Mouse (Mus musculus) B cell, adult 2 months (primary cell): ENCODE data around the gene Gm49336.
A peak's percentile ranks its signal among the peaks of the same experiment; 100 is the strongest.

Experiments
- DNase-seq, 2 experiments: peaks; one replicate each; pipeline ENCODE4 v3.0.0; 2022

Gene Gm49336

GRCm38 (mm10) chr14:60251281-60252003, at the start of gene Gm49336, which contains the start of gene Nupl1:
TSS of gene Gm49336 (minus strand) at chr14:60251507.
TSS of gene Nupl1 (minus strand) at chr14:60251431.
- DNase-seq, result peak; percentile 97 to 98

DNA sequence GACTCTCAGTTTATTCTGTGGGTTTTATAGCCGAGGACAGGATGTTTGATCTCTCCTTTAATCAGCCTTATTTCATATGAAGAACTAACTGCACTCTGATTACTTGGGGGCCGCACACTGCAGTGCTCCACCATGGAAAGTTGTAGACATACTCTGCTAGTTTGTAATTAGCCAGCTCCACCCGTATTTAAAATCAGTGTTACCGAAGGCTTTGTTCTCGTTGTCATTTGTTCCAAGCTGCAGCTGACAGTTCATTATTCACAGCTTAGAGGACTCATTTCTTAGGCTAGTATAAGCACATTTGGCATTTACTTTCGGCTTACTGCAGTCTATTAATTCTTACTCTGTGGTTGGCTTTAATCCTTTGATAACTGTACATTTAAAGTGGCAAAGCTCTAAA, 49.7 kb upstream of the Gm49336 start:
- DNase-seq, result no peak

DNA sequence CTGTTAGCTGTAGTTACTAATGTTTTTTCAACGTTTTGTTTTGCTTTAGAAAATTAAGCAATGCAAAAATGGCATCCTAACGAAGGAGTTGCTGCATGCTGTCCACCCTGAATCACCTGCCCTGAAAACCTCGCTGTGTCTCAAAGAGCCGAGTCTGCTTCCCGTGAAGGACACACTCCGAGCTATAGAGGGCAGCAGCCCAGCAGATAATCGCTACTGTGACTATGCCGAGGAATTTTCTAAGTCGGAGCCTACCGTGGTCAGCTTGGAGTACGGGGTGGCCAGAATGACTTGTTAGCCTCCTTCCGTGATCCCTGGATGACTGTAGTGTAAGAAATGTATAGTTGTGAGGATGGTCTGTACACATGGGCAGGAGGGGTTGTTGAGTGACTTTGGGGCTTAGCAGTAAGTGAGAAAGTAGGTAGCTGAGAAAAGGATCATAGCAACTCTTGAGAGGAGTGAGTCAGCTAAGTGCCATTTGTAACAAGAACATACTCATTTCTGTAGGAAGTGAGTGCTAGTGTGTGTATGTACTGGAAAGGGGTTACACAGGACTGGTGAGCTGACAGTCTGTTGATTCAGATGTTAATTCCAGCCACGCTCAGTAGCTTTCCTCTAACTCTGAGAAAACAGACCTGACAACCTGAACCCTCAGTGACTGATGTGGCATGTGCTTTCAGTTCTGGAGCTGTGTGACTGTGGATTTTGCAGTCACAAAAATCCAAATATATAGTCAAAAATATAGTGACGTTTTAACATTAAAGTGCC, 49.1 kb upstream of the Gm49336 start:
- DNase-seq, result no peak

GRCm38 (mm10) chr14:60295531-60295930, 44.2 kb upstream of the Gm49336 start:
- DNase-seq, result no peak

- peak in 1 of 2 experiments; percentile 15 for DNase-seq
These were observed 39.1 kb upstream of the Gm49336 start for GRCm38 (mm10) chr14:60290363-60290762.

- DNase-seq, result no peak
These were observed 35.0 kb upstream of the Gm49336 start for GRCm38 (mm10) chr14:60286194-60286863.

- no peak for DNase-seq
These were observed 24.3 kb upstream of the Gm49336 start for GRCm38 (mm10) chr14:60275301-60276276.

DNA sequence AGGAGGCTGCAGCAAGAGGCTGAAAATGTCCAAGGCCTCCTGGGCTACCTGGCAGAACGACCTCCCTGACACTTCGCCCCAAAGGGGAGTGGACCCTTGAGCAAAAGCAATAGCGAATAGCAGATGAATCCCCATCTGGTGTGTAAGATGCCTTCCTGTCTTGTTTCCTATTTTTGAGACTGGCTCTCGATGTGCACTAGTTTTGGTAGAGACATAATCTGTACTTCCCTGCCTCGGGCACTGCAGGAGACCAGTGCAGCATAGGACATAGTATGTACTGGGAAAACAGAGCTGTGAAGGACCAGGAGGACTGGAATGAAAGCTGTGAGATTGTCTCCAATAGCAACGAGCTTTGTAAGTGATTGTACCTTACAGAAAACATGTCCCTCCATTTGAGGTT, 22.0 kb upstream of the Gm49336 start:
- peak in 1 of 2 experiments; percentile 10 for DNase-seq

GRCm38 (mm10) chr14:60269333-60269732, 18.0 kb upstream of the Gm49336 start:
- peak; percentile 48 to 54 for DNase-seq

DNA sequence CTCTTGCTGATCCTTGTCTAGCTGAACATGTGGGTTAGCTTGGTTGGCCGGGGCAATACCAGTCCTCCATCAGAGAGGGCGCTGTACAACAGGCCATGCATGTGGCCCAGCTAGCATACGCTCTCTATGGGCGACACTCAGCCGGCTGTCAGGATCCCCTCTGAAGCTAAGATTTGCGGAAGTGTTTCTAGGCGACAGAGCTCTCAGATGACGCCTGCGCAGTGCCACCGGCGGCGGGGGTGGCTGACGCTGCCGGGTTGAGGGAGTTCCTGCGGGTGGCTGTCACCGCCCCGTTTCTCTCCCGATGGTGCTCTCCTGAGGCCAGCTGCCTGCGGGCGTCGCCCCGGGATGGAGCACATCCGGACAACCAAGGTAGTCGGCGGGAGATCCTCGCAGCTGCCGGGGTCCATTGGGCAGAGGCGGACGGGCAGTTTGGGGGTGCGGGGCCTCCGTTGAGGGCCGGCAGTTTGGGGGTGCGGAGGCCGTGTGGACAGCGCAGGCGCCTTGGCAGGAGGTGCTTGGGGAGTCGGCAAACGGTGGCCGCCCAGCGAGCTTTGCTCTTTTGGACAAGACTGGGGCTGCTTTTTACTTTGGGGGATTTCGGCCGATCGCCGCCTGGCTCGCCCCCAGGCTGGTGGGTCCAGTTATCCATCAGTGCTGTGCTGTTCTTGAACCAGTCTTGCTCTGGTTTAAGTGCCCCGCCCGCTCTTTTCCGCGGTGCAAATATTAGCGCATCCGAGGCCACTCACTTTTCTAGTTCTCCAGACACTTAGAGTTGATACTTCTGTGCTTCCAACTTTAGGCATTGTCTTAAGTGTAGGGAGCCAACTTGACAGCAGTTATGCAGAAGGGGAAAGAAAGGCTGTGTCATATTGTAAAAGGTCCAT, 13.9 kb upstream of the Gm49336 start, which contains the start of gene Mtmr6:
Mtmr6 (plus strand) TSS at position 239 of the 887 bp plus-strand sequence.
- peak; percentile 94 to 96 for DNase-seq

- DNase-seq, result no peak
These were observed 11.0 kb upstream of the Gm49336 start for GRCm38 (mm10) chr14:60262316-60262715.

DNA sequence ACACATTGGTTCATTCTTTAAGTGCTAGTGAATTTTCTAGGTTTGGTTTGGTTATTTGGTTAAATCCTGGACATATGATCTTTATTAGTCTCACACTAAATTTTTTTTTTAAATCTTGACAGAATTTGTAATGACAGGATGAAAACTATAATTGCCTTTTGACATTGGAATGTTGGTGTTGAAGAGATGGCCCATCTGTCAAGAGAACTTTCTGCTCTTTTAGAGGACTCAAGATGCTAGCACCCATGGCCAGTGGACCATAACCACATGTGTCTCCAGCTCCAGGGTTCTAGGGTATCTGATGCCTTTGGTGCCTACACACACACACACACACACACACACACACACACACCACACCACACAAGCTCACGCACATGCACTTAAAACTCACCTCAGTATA, 6.5 kb upstream of the Gm49336 start:
- no peak for DNase-seq

- no peak for DNase-seq
These were observed 5.8 kb upstream of the Gm49336 start for GRCm38 (mm10) chr14:60257101-60257500.

DNA sequence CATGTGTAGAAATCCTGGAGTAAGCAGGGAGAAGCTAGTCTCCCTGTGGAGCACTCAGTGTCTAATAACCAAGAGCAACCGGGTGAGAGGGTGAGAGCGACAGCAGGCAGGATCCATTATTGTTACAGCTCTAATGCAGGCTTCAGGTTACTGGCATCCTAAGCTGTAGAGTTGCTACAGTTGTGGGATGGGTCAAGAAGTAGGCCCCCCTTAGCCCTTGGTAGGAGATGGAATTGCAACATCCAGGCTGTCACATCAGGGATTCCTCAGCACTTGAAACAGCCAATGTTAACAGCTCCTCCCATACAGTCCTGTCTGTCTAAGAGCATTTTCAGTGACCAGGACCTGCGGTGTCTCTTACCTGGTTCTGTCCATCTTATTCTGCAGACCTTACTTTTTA, 5.0 kb upstream of the Gm49336 start:
- DNase-seq, result no peak

GRCm38 (mm10) chr14:60254774-60255173, 3.5 kb upstream of the Gm49336 start:
- no peak for DNase-seq

DNA sequence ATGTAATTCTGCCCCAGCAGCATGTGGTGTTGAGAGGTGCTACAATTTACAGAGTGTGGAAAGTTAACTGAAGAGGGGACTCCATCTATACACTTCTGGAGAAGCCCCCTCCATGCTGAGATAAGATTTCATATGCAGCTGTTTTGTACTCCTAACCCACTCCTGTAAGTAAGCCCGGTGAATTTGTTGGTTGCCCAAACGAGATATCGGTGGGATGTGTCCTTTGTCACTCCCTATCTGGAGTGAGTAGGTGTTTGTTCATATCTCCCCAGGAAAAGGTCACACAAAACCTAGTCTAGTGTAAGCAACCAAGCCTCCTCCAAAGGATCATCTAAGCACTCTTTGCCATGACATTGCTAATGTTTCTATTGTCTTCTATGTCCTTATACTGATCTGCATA, 2.2 kb upstream of the Gm49336 start:
- no peak for DNase-seq

DNA sequence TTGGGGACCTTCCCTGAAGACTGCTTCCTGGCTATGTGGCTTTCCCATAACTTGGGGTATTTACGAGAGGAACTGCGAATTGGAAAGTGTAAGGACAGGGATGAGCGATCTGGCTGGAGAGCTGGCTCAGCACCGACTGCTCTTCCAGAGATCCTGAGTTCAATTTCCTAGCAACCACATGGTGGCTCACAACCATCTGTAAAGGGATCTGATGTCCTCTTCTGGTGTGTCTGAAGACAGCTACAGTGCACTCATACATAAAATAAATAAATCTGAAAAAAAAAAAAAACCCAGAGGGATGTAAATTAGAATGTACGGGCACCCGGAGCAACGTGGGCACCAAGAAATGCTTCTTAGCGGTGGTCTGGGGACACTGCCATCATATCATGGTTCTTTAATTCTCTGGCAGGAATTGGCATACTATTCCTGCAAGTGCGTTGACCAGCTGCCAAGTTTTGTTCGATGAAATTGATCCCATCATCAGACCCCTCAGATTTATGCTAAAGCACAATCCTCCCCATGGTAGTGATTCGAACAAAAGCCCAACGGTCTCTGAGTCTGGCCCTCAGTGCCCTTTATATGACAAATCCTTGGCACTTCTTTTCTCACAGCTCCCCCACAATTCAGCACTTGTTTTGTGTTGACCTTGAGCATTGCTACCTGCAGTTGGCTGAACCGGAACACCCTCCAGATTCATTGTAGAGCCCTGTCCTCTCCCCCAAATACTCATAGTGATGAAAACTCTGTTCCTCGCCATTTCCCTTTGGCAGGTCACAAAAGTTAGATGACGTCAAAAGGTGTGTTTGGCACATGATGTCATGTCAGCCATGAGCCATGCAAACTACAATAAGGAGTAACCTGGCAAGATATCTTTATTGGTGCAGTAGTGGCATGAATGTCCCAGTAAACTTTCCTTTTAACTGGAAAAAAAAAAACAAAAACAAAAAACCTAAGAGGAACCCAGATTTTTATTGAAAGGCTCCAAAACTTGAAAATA, 995 bp upstream of the Gm49336 start:
- peak; percentile 13 to 14 for DNase-seq

DNA sequence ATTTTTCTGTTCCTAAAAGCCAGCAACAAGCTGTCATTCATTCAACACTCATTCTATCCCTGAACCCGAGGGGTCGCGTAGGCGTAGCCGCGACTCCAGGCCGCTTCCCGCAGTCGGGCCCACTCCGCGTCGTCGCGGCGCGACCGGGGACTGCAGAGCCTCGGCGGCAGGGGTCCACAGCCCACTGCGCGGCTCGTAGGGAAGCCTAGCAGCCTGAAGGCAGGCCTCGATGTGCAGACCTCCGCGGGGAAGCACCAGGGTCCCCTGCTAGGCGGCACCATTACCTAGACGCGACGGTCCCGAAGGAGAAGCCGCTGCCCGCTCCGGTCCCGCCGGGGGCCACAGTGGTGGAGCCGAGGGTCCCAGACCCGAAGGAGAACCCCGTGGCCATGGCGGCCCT, 428 bp downstream of the Gm49336 start:
- DNase-seq, result no peak

- no peak for DNase-seq
These were observed 941 bp downstream of the Gm49336 start for GRCm38 (mm10) chr14:60250366-60250765.

GRCm38 (mm10) chr14:60238551-60238950, 12.8 kb downstream of the Gm49336 start:
- no peak for DNase-seq
